Mouse (Mus musculus) testis, adult 2 months (tissue): ENCODE measurements around the gene Lyz1.

ENCODE experiments used
- CTCF ChIP-seq: fragments of 200-500 bp; IDR thresholded peaks from 2 replicates; pipeline ENCODE4 v1.5.1; 2012; ENCODE audit warnings: low read depth, mild to moderate bottlenecking, inconsistent platforms, low read length, moderate library complexity; ENCODE audit not compliant: control insufficient read depth, insufficient read depth, insufficient replicate concordance
- POLR2A ChIP-seq: fragments of 200-500 bp; IDR thresholded peaks from 2 replicates; pipeline ENCODE4 v1.6.1; 2012; ENCODE audit warnings: low read depth, mild to moderate bottlenecking, inconsistent platforms, low read length, moderate library complexity; ENCODE audit not compliant: control insufficient read depth

- TF ChIP-seq CTCF: no peak
- TF ChIP-seq POLR2A: no peak
Measured at GRCm38 (mm10) chr10:117312168-117312567, 19.5 kb upstream of the Lyz1 start.
